Mouse (Mus musculus) heart, postnatal 0 days (tissue): ENCODE results near the gene Slc7a7.

Experiments used
- CTCF ChIP-seq: IDR thresholded peaks from 2 replicates; pipeline ENCODE4 v1.5.1; 2016; ENCODE audit warnings: antibody characterized with exemption, control low read depth, low read depth
- EP300 ChIP-seq: IDR thresholded peaks from 2 replicates; pipeline ENCODE4 v1.6.1; 2016; ENCODE audit warnings: antibody characterized with exemption, low read depth

DNA sequence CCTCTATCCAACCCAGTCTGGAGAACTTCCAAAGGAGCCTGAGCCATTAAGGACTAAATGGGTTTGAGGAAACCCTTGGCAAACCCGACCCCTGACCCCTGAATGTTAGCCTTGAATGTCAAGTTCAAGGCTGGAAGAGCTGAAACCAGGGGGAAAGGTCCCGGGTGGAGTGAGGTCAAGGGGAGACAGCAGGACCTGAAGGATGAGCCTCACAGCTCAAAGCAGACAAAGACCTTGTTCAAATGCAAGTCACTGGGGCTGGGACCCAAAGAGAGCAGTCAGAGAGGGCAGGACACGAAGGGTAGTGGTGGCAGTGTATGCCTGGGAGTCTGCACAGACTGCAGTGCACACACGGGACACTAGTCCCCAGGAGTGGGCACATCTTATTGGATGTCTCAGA lies 23.8 kb upstream of the Slc7a7 start:
- TF ChIP-seq CTCF (no peak), EP300 (no peak)
